Mouse (Mus musculus) kidney, postnatal 0 days (tissue): ENCODE measurements around the gene Chd3. TPM values are rescaled to one million over a fixed set of nuclear protein-coding genes. Genes with fewer than 3 reads are reported as not detected.

Experiments used
- ATAC-seq: fragments of 200-750 bp; cut with Nextera tagmentation; replicated peaks from 2 replicates; pipeline ENCODE4 v1.8.0; 2017; ENCODE audit warnings: low read depth, moderate number of reproducible peaks, moderate TSS enrichment, moderate library complexity; ENCODE audit not compliant: low FRiP score
- DNase-seq: peaks from one replicate; pipeline ENCODE4 v3.0.0-alpha.2; 2016; ENCODE audit warnings: low spot score
- H3K27ac ChIP-seq: fragments of 300-500 bp; sonication (generic); 2 replicates; pipeline ENCODE4 v1.5.1; 2014; ENCODE audit warnings: mild to moderate bottlenecking
- H3K27me3 ChIP-seq: fragments of 300-500 bp; sonication (generic); 2 replicates; pipeline ENCODE4 v1.6.1; 2014; ENCODE audit warnings: low read length, mixed read lengths; ENCODE audit not compliant: insufficient read depth
- H3K36me3 ChIP-seq: fragments of 300-500 bp; sonication (generic); 2 replicates; pipeline ENCODE4 v1.6.1; 2014; ENCODE audit warnings: low read length, mixed read lengths; ENCODE audit not compliant: insufficient read depth
- H3K4me1 ChIP-seq: fragments of 300-500 bp; sonication (generic); replicated peaks from 2 replicates; pipeline ENCODE4 v1.6.1; 2014; ENCODE audit warnings: antibody characterized with exemption, low read length, mixed read lengths; ENCODE audit not compliant: insufficient read depth
- H3K4me2 ChIP-seq: fragments of 300-500 bp; sonication (generic); 2 replicates; pipeline ENCODE4 v1.6.1; 2014; ENCODE audit warnings: mild to moderate bottlenecking, low read length, moderate library complexity, mixed read lengths
- H3K4me3 ChIP-seq: fragments of 300-500 bp; sonication (generic); replicated peaks from 2 replicates; pipeline ENCODE4 v1.5.1; 2014; ENCODE audit warnings: low read depth, low read length
- H3K9ac ChIP-seq: fragments of 300-500 bp; sonication (generic); 2 replicates; pipeline ENCODE4 v1.6.1; 2014; ENCODE audit warnings: low read depth, low read length
- H3K9me3 ChIP-seq: fragments of 300-500 bp; sonication (generic); replicated peaks from 2 replicates; pipeline ENCODE4 v1.6.1; 2016; ENCODE audit warnings: low read length, inconsistent platforms, mixed read lengths
- CTCF ChIP-seq: IDR thresholded peaks from 2 replicates; pipeline ENCODE4 v1.5.1; 2016; ENCODE audit warnings: antibody characterized with exemption, low read depth, mild to moderate bottlenecking, moderate library complexity
- WGBS: fragments of 180-500 bp; shearing (Covaris S2); extraction: QIAGEN DNeasy Blood & Tissue Kit; methylation state at CpG from one replicate; pipeline ENCODE4 v1.1.7; 2014; 5-methylcytosine and 5-hydroxymethylcytosine counted together
- polyA plus RNA-seq: library from polyadenylated mRNA; unstranded; fragments of >200 nt; fragmentation: Nextera tagmentation; extraction: Ambion mirVana; gene quantifications from 2 replicates; pipeline ENCODE4 v1.2.1, GENCODE M21; 2015

Chd3 gene
- polyA plus RNA-seq, 1 experiment from 2014 or later = 38.0 TPM

- DNase-seq (no peak), ATAC-seq (no peak)
- no peak overlapping the region for H3K27ac ChIP-seq
- no peaks in the 10 kb centered on the region for H3K36me3 ChIP-seq
- no peak overlapping the region for H3K9ac ChIP-seq
- no peak for TF ChIP-seq CTCF
- H3K4me2 ChIP-seq = no peak overlapping the region
- peaks cover 35% of the 10 kb centered on the region for H3K4me1 ChIP-seq
- H3K9me3 ChIP-seq = no peaks in the 10 kb centered on the region
- WGBS = 58% methylated on average over 6 of the region's 6 CpGs
- H3K27me3 ChIP-seq = no peaks in the 10 kb centered on the region
- H3K4me3 ChIP-seq = no peak overlapping the region
These were observed 41.6 kb downstream of the Chd3 start for GRCm38 (mm10) chr11:69327648-69328047.

- no peak for TF ChIP-seq CTCF
- WGBS = 25% methylated on average over 9 of the region's 9 CpGs
- Histone ChIP-seq H3K4me2 (peak overlapping the region; percentile 96; the same call in 1 of the 2 replicates), H3K4me1 (peaks cover 35% of the 10 kb centered on the region), H3K36me3 (no peaks in the 10 kb centered on the region), H3K4me3 (no peak overlapping the region), H3K9me3 (no peaks in the 10 kb centered on the region), H3K27me3 (no peaks in the 10 kb centered on the region), H3K9ac (no peak overlapping the region), H3K27ac (no peak overlapping the region)
- DNase-seq (no peak), ATAC-seq (no peak)
These were observed 42.1 kb downstream of the Chd3 start for GRCm38 (mm10) chr11:69327157-69327442.

GRCm38 (mm10) chr11:69326408-69327156 lies 42.6 kb downstream of the Chd3 start:
- Histone ChIP-seq H3K4me2 (peak overlapping the region; percentile 96), H3K36me3 (no peaks in the 10 kb centered on the region), H3K27ac (no peak overlapping the region), H3K4me1 (peaks cover 35% of the 10 kb centered on the region), H3K4me3 (peak overlapping the region; percentile 49), H3K9ac (peak overlapping the region; percentile 59), H3K9me3 (no peaks in the 10 kb centered on the region), H3K27me3 (no peaks in the 10 kb centered on the region)
- TF ChIP-seq CTCF = no peak
- WGBS = under 1% methylated on average over 45 of the region's 45 CpGs
- ATAC-seq (peak; percentile 25; the same call in 1 of the 2 replicates), DNase-seq (no peak)

- Histone ChIP-seq H3K4me3 (peak within 1 kb of the TSS; percentile 49), H3K27ac (no peak within 1 kb of the TSS; the same call in 1 of the 2 replicates), H3K27me3 (no peaks in the 10 kb centered on the region), H3K36me3 (no peaks in the 10 kb centered on the region), H3K9me3 (no peaks in the 10 kb centered on the region), H3K4me2 (peak within 1 kb of the TSS; percentile 96), H3K9ac (peak within 1 kb of the TSS; percentile 59), H3K4me1 (peaks cover 27% of the 10 kb centered on the region)
- no peak; the same call in 1 of the 2 replicates for TF ChIP-seq CTCF
- 11% methylated on average over 26 of the region's 26 CpGs for WGBS
- peak; percentile 98 for DNase-seq
- peak; percentile 55 for ATAC-seq
These were observed 43.4 kb downstream of the Chd3 start, which contains the start of gene Kcnab3 for GRCm38 (mm10) chr11:69325628-69326407. TSS of gene Kcnab3 (plus strand) at chr11:69326258.

GRCm38 (mm10) chr11:69324749-69325148 lies 44.5 kb downstream of the Chd3 start:
- DNase-seq = no peak
- peak overlapping the region; percentile 54; the same call in 1 of the 2 replicates for H3K4me3 ChIP-seq
- H3K4me2 ChIP-seq = peak overlapping the region; percentile 90
- H3K27ac ChIP-seq = no peak overlapping the region
- H3K9ac ChIP-seq = peak overlapping the region; percentile 69
- no peak for ATAC-seq
- no peaks in the 10 kb centered on the region for H3K36me3 ChIP-seq
- 81% methylated on average over 6 of the region's 6 CpGs for WGBS
- TF ChIP-seq CTCF = no peak
- H3K9me3 ChIP-seq = no peaks in the 10 kb centered on the region
- peaks cover 26% of the 10 kb centered on the region for H3K4me1 ChIP-seq
- no peaks in the 10 kb centered on the region for H3K27me3 ChIP-seq

- peak within 1 kb of the TSS; percentile 76 for H3K9ac ChIP-seq
- 0% methylated on average over 30 of the region's 30 CpGs for WGBS
- no peaks in the 10 kb centered on the region for H3K27me3 ChIP-seq
- no peaks in the 10 kb centered on the region for H3K9me3 ChIP-seq
- no peak for TF ChIP-seq CTCF
- DNase-seq (peak; percentile 100), ATAC-seq (peak; percentile 92)
- peak within 1 kb of the TSS; percentile 90 for H3K4me2 ChIP-seq
- peaks cover 26% of the 10 kb centered on the region for H3K4me1 ChIP-seq
- 0 out of 2 replicates have a peak, but pooled peaks cover under 1% of the 10 kb centered on the region for H3K36me3 ChIP-seq
- H3K27ac ChIP-seq = peak within 1 kb of the TSS; percentile 76
- H3K4me3 ChIP-seq = peak within 1 kb of the TSS; percentile 54
These were observed 45.5 kb downstream of the Chd3 start, which contains the start of the genes Cntrob and Trappc1 for GRCm38 (mm10) chr11:69323667-69324111. TSS of gene Cntrob (minus strand) at chr11:69323775. TSS of gene Trappc1 (plus strand) at chr11:69323980.
